15 mouse cellular contexts compared by ENCODE assay signal in the genomic region with DNA sequence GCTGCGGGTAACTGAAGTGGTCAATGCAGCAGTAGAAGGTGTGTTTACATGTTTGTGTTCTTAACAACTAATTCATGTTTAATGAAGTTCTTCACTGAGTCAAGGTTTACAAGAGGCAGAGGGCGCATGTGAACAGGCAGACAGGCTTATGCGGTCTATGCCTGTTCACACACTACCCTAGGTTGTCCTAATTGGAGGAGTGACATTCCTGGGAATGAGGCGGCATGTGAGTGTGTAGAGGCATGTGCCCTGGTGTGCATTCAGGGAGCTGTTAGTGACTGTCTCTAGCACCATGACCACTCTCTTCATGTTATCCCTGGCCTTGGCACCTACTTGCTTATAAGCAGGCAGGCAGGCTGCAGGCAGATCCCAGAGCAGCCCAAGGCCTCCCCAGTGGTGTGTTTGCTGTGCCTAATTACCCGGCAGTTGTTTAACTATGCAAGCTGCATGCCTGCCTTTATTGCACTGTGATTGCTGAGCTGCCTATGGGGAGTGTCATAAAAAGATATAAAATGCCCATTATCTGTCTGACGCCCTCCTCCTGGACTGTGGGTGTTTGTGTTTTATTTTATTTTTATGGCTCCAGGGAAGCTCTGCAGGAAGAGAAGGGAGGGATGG. TPM values are rescaled to one million over a fixed set of nuclear protein-coding genes. Genes with fewer than 3 reads are reported as not detected.
DNase-seq lines count a peak whose midpoint lies in the region; ATAC-seq and TF ChIP-seq lines count a peak whose summit lies in the region.
"Had no signal": no experiment of that assay in that cellular context is flagged by ENCODE, and none has a peak within 500 bp of the region (broad histone marks: within the 10 kb centered on the region; RNA-seq: fewer than 3 reads in every experiment).

No protein-coding gene starts in this region.

- ATAC-seq in liver, embryonic 12.5 days = no peak
- peak; percentile 92 for ATAC-seq in neural tube, embryonic 15.5 days (ENCODE audit: low FRiP score)
- ATAC-seq in forebrain, embryonic 12.5 days (ENCODE audit: low FRiP score) = no peak

- no peaks in the 10 kb centered on the region for H3K27me3 ChIP-seq in liver, adult 2 months (ENCODE audit: control insufficient read depth, insufficient read depth, low read length)
- no peaks in the 10 kb centered on the region for H3K27me3 ChIP-seq in liver, embryonic 12.5 days (replicated peaks)
- H3K27me3 ChIP-seq in limb, embryonic 10.5 days (ENCODE audit: low read depth, poor library complexity, severe bottlenecking) = no peaks in the 10 kb centered on the region
- H3K27me3 ChIP-seq in neural tube, embryonic 15.5 days (replicated peaks) = no peaks in the 10 kb centered on the region
- H3K27me3 ChIP-seq in forebrain, embryonic 12.5 days = no peaks in the 10 kb centered on the region
- H3K27me3 ChIP-seq: CH12.LX had no signal

- H3K4me1 ChIP-seq in liver, adult 2 months (ENCODE audit: control insufficient read depth, insufficient read depth, low read length) = peaks cover 21% of the 10 kb centered on the region
- H3K4me1 ChIP-seq in liver, embryonic 12.5 days = peaks cover 41% of the 10 kb centered on the region
- H3K4me1 ChIP-seq in limb, embryonic 10.5 days = peaks cover 59% of the 10 kb centered on the region
- peaks cover 26% of the 10 kb centered on the region for H3K4me1 ChIP-seq in neural tube, embryonic 15.5 days
- H3K4me1 ChIP-seq in forebrain, embryonic 12.5 days = peaks cover 19% of the 10 kb centered on the region

- no peak overlapping the region for H3K9ac ChIP-seq in liver, adult 2 months (ENCODE audit: low read depth, low read length)
- no peak overlapping the region for H3K9ac ChIP-seq in liver, embryonic 12.5 days
- H3K9ac ChIP-seq in neural tube, embryonic 15.5 days (replicated peaks) = no peak overlapping the region
- H3K9ac ChIP-seq in forebrain, embryonic 12.5 days = no peak overlapping the region

- H3K4me2 ChIP-seq in liver, embryonic 12.5 days = no peak overlapping the region
- H3K4me2 ChIP-seq in neural tube, embryonic 15.5 days = no peak overlapping the region; the same call in 1 of the 2 replicates
- no peak overlapping the region for H3K4me2 ChIP-seq in forebrain, embryonic 12.5 days

- no peaks in the 10 kb centered on the region for H3K9me3 ChIP-seq in liver, embryonic 12.5 days (replicated peaks)
- no peaks in the 10 kb centered on the region for H3K9me3 ChIP-seq in limb, embryonic 10.5 days (replicated peaks)
- no peaks in the 10 kb centered on the region for H3K9me3 ChIP-seq in neural tube, embryonic 15.5 days (replicated peaks)
- no peaks in the 10 kb centered on the region for H3K9me3 ChIP-seq in forebrain, embryonic 12.5 days

- TF ChIP-seq POLR2A in liver, adult 2 months (IDR thresholded peaks at IDR 0.05; ENCODE audit: extremely low read depth, insufficient read depth, low read length) = no peak

- no peak for TF ChIP-seq CTCF in liver, adult 2 months (IDR thresholded peaks at IDR 0.05; ENCODE audit: low read depth, low read length)

- WGBS in liver, adult 2 months = 85% methylated on average over 6 of the region's 6 CpGs
- WGBS in liver, embryonic 12.5 days (ENCODE audit: insufficient replicate concordance) = 79% methylated on average over 6 of the region's 6 CpGs
- 39% methylated on average over 6 of the region's 6 CpGs for WGBS in limb, embryonic 10.5 days
- WGBS in neural tube, embryonic 15.5 days = 22% methylated on average over 6 of the region's 6 CpGs
- WGBS in forebrain, embryonic 12.5 days = 71% methylated on average over 6 of the region's 6 CpGs

- H3K36me3 ChIP-seq in liver, adult 2 months (ENCODE audit: control insufficient read depth, insufficient read depth, low read length) = no peaks in the 10 kb centered on the region; the same call in 1 of the 2 replicates
- peaks cover 17% of the 10 kb centered on the region for H3K36me3 ChIP-seq in liver, embryonic 12.5 days
- peaks cover 42% of the 10 kb centered on the region for H3K36me3 ChIP-seq in limb, embryonic 10.5 days
- no peaks in the 10 kb centered on the region for H3K36me3 ChIP-seq in neural tube, embryonic 15.5 days
- H3K36me3 ChIP-seq in forebrain, embryonic 12.5 days (replicated peaks) = peaks cover 4% of the 10 kb centered on the region; the same call in 1 of the 2 replicates

- H3K79me2 ChIP-seq in liver, adult 2 months (ENCODE audit: control insufficient read depth, insufficient read depth, low read length) = no peaks in the 10 kb centered on the region

- H3K27ac ChIP-seq in liver, adult 2 months (replicated peaks; ENCODE audit: insufficient read depth, low read depth, low read length) = peak overlapping the region; percentile 12; the same call in 1 of the 2 replicates
- H3K27ac ChIP-seq in liver, embryonic 12.5 days = no peak overlapping the region
- H3K27ac ChIP-seq in limb, embryonic 10.5 days = peak overlapping the region; percentile 72
- H3K27ac ChIP-seq in neural tube, embryonic 15.5 days (replicated peaks) = peak overlapping the region; percentile 78
- no peak overlapping the region for H3K27ac ChIP-seq in forebrain, embryonic 12.5 days
- H3K27ac ChIP-seq: kidney, postnatal 0 days; macrophage had no signal

- peak; percentile 4 for DNase-seq in adrenal gland, postnatal 14 days
- DNase-seq in adrenal gland, adult 18-20 months (ENCODE audit: low spot score in 2 of 2) = no peak
- no peak for DNase-seq in liver, adult 2 months (ENCODE audit: extremely low read depth, low read depth, low spot score)
- DNase-seq in limb, embryonic 10.5 days (ENCODE audit: low spot score) = no peak
- DNase-seq in cerebellum, adult 11-12 months = no peak
- DNase-seq: cerebellum, adult 2 months; heart, postnatal 14 days; lung, adult 18-20 months had no signal

- H3K4me3 ChIP-seq in liver, adult 2 months (ENCODE audit: insufficient read depth, low read depth, low read length) = no peak overlapping the region
- H3K4me3 ChIP-seq in liver, embryonic 12.5 days = no peak overlapping the region
- H3K4me3 ChIP-seq in limb, embryonic 10.5 days = no peak overlapping the region
- H3K4me3 ChIP-seq in neural tube, embryonic 15.5 days (replicated peaks) = no peak overlapping the region
- no peak overlapping the region for H3K4me3 ChIP-seq in forebrain, embryonic 12.5 days (replicated peaks)
- H3K4me3 ChIP-seq: myocyte had no signal

RNA-seq across cellular contexts. Expression of a gene that starts 51.9 kb away (rescaled TPM):
- total RNA-seq in adrenal gland, postnatal 14 days (2021) = 21.4 and 27.5 TPM in 2 replicates
- total RNA-seq in adrenal gland, adult 18-20 months (2021) = 10 to 100 TPM; 20.6 to 23.3 TPM
- 16.7 and 16.8 TPM in 2 replicates for total RNA-seq in liver, adult 2 months (2014; rRNA removed)
- 11.3 and 13.3 TPM in 2 replicates for polyA plus RNA-seq in liver, adult 2 months (2012; rRNA removed)
- 30.4 and 31.1 TPM in 2 replicates for polyA plus RNA-seq in liver, embryonic 12.5 days (2016; fragmentation: Nextera tagmentation; extraction: Ambion mirVana)
- 89.7 and 92.2 TPM in 2 replicates for polyA plus RNA-seq in limb, embryonic 10.5 days (2016; fragmentation: Nextera tagmentation; extraction: Ambion mirVana)
- 70.7 and 73.1 TPM in 2 replicates for polyA plus RNA-seq in neural tube, embryonic 15.5 days (2015; fragmentation: Nextera tagmentation; extraction: Ambion mirVana)
- polyA plus RNA-seq in forebrain, embryonic 12.5 days (2016; fragmentation: Nextera tagmentation; extraction: Ambion mirVana) = 73.1 and 76.4 TPM in 2 replicates

Comparison
In these comparisons a context has a peak if more than half of its experiments do, and no peak if none do; other contexts are left out.
1. H3K27ac ChIP-seq: peak in liver, adult 2 months (single experiment), limb, embryonic 10.5 days (single experiment) and neural tube, embryonic 15.5 days (single experiment); none in liver, embryonic 12.5 days (single experiment) and forebrain, embryonic 12.5 days (single experiment).